Mouse (Mus musculus): Measurements from ENCODE around the gene Arhgap45.

DNA sequence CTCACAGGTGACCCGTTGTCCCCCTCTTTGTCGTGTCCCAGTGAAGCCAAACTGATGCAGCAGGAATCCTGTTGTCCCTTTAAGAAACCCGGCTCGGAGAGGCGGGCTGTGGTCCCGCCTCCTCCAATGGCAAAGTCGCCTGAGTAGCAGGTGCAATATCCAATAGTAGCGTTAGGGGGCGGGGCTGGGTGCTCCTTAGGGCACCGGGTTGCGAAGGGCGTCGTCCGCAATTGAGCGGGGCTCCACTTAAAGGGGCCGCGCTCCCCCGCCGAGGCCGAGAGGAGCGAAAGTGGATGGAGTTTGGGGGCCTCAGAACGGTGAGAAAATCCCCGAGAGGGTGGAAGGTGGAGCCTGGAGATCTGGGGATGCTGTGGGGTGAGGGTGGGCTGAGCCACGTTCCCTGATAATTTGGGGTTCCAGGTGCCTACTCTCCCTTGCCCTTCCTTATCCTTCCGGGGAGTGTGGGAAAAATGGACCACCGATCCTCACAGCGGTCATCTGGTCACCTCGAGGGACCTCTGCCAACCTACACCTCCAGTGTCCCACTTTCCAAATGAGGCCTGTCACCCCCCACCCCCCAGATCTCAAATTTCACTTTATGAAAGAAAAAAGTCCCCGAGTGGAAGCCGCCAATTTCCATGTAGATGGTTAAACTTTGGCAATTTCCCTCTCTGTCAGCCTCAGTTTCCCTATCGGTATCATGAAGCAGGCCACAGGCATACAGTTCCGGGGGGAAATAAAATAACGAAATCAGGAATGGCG lies 20.0 kb upstream of the Arhgap45 start, which contains the start of gene Abca7:
- TF ChIP-seq CTCF (IDR thresholded peaks at IDR 0.05; ENCODE audit: extremely low read depth, insufficient read length, insufficient replicate concordance, low read depth, low read length), result no peak
- TF ChIP-seq POLR2A (IDR thresholded peaks at IDR 0.05; ENCODE audit: low read depth, low read length), result no peak

Measured in small intestine, adult 2 months (tissue).